Mouse (Mus musculus): ENCODE results near the gene Sec22b. TPM values are rescaled to one million over a fixed set of nuclear protein-coding genes. Genes with fewer than 3 reads are reported as not detected.

Sec22b gene
- polyA plus RNA-seq (2015; fragmentation: Illumina TruSeq; extraction: RNeasy Lipid Tissue Mini Kit (QIAGEN cat#74804); ENCODE audit: insufficient read depth, low read depth, low replicate concordance), result 16.3 TPM

GRCm38 (mm10) chr3:97900516-97901490 is at the start of gene Sec22b:
TSS of gene Sec22b (plus strand) at chr3:97901190.

DNA sequence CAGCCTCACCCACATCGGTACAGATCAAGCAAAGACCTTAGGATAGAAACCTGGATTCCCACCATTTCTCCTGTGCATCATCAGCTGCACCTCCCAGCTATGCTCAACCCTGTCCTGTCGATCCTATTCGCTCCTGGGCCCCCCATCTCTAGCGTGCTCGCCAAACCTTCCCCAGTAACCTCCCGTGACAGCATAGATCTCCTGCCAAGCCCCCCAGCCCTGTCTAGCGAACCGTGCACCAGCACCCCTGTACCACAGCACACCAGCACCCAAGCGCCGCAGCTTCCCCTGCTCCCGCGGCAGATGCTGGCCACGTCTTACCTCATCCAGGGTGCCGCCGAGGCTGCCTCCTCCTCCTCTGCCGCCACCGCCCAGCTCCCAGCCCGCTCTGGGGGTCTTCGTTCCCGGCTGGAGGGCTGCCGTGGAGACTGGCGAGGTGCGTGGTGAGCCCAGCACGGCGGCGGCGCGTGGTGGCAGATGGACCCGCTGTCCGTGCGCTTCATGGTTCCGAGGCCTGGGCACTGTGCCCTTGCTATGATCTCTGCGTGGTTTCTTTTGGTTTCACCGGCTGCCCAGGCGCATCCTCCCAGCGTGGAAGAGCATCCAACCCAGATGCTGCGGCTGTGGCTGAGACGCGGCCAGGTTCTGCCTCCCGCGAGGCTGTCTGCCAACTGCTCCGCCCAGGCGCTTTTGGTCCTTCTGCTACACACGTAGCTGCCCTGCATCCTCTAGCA is 12.7 kb upstream of the Sec22b start, which contains the start of gene Pde4dip:
Pde4dip (minus strand) TSS at position 540 of the 734 bp plus-strand sequence.

Other genes with a start within 250 kb of the Sec22b start
- 2.8 TPM for gene Prkab2, start 243.0 kb upstream of the Sec22b start, polyA plus RNA-seq (2015; fragmentation: Illumina TruSeq; extraction: RNeasy Lipid Tissue Mini Kit (QIAGEN cat#74804); ENCODE audit: insufficient read depth, low read depth, low replicate concordance)
- gene Gm17651, start 226.5 kb upstream of the Sec22b start, polyA plus RNA-seq (2015; fragmentation: Illumina TruSeq; extraction: RNeasy Lipid Tissue Mini Kit (QIAGEN cat#74804); ENCODE audit: insufficient read depth, low read depth, low replicate concordance), result not detected
- gene Pde4dip, start 12.5 kb upstream of the Sec22b start, polyA plus RNA-seq (2015; fragmentation: Illumina TruSeq; extraction: RNeasy Lipid Tissue Mini Kit (QIAGEN cat#74804); ENCODE audit: insufficient read depth, low read depth, low replicate concordance), result 7.3 TPM
- 2.9 TPM for gene Notch2, start 112.3 kb downstream of the Sec22b start, polyA plus RNA-seq (2015; fragmentation: Illumina TruSeq; extraction: RNeasy Lipid Tissue Mini Kit (QIAGEN cat#74804); ENCODE audit: insufficient read depth, low read depth, low replicate concordance)

All from pancreas, adult 10 weeks (tissue).